Mouse (Mus musculus) gastrocnemius, postnatal 10 days (tissue): Measurements from ENCODE around the gene Prph2. TPM values are rescaled to one million over a fixed set of nuclear protein-coding genes. Genes with fewer than 3 reads are reported as not detected.
A peak's percentile ranks its signal among the peaks of the same experiment; 100 is the strongest.

Experiments
- DNase-seq: peaks from one replicate; pipeline ENCODE4 v3.0.0; 2021; ENCODE audit warnings: mixed read lengths
- long read RNA-seq, 2 experiments: library from polyadenylated mRNA; stranded (forward); transcript quantifications; one replicate each; pipeline ENCODE4 v2.0.0; 2021
- total RNA-seq, 2 experiments: library from RNA; stranded (reverse); gene quantifications; 2 replicates each; pipeline ENCODE4 v1.2.3; 2021

Gene Prph2
- total RNA-seq: not detected
- long read RNA-seq, experiment 1: 0 reads
- long read RNA-seq, experiment 2: 0 reads

GRCm38 (mm10) chr17:46910186-46910585 is at the start of gene Prph2:
Prph2 (plus strand) TSS chr17:46910459.
- DNase-seq: no peak

DNA sequence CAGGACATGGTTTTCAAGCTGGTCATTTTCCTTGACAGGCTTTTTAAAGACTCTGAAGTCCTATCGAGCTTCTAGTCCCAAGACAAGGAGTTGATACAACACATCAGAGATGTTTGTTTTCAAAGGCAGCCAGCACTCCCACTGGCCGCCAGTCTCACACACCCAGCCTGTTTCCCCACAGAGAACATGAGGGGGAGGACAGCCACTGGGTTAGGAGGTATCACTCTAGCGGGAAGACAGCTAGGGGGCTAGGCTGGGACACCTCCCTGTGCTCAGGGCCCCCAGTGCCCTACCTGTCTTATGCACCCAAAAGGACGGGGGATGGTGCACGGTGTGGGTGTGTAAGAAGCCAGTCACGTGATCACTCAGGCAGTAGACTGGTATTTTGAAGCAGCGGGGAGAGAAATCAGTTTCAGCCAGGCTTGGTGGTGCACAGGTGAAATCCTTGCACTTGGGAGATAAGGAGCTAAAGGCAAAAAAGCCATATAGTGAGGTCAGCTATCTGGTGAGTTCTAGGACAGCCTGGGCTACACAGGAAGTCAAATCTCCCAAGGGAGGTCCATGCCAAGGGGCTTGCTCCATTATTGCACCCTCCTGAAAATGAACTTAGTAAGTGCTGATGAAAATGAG is 45.6 kb upstream of the Prph2 start:
- no peak for DNase-seq

DNA sequence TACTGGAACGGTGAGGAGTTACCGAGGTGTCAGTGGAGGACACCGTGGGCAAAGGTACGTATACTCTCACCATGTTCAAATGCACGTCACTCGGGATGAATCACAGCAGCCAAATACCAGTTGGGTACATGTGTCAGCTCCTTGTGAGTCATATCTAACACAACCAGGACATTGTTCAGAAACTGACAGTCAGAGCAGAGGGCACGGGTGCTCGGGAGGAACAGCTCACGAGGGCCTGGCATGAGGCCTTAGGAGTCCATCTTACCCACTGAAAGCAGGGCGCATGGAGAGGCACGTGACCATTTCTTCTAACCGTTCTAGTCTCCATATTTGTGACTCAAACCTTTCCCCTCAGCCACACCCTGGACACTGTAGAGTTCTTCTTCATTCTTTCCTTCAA is 43.4 kb upstream of the Prph2 start:
- no peak for DNase-seq

GRCm38 (mm10) chr17:46870204-46870798 is 40.0 kb upstream of the Prph2 start:
- no peak for DNase-seq

DNA sequence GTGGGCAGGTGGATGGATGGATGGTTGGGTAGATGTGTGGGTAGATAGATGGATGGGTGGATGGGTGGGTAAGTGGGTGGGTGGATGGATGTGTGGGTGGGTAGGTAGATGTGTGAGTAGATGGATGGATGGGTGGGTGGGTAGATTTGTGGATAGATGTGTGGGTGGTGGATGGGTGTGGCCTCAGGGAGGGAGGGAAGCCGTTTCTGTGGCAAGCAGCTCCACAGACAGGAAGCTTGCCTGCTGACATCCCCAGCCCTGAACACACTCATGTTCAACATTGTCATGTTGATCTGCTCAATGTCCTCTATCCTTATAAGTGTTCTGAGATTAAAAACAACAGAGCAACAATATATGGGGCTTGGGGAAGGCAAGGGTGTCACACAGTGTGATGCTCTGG is 39.3 kb upstream of the Prph2 start:
- DNase-seq: no peak

DNA sequence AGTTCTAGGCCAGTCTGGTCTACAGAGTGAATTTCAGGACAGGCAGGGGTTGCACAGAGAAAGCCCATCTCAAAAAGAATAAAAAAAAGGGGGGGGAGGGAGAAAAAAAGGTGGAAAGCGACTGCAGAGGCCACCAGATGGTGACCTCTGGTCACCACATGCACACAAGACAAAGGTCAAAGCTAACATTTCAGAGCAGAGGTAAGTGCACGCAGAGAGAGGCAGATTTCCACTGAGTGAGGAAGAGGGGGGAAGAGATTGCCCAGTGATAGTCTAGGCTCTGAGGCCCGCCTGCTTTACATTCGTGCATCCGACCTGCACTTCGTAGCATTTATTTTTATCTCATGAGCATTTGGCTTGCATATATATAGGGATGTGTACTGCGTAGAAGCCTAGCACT is 37.5 kb upstream of the Prph2 start:
- DNase-seq: no peak

- no peak for DNase-seq
Measured at GRCm38 (mm10) chr17:46874133-46874532, 36.1 kb upstream of the Prph2 start.

GRCm38 (mm10) chr17:46875626-46876025 is 34.6 kb upstream of the Prph2 start:
- DNase-seq: no peak

- no peak for DNase-seq
Measured at GRCm38 (mm10) chr17:46876371-46876950, 33.8 kb upstream of the Prph2 start.

DNA sequence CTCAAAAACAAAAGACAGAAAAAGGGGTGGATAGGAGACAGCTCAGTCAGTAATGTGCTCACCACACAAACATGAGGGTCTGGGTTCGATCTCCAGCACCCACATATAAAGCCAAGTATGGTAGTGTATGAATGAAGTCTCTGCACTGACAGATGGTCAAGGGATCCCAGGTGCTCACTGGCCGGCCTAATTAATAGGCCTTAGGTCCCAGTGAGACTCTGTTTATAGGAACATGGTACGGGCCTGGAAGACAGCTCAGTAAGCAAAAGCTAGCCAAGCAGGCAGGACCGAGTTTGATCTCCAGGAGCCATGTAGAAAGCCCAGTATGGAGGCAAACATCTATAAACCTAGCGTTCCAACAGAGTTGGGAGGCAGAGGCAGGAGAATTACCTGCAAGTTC is 33.2 kb upstream of the Prph2 start:
- no peak for DNase-seq

DNA sequence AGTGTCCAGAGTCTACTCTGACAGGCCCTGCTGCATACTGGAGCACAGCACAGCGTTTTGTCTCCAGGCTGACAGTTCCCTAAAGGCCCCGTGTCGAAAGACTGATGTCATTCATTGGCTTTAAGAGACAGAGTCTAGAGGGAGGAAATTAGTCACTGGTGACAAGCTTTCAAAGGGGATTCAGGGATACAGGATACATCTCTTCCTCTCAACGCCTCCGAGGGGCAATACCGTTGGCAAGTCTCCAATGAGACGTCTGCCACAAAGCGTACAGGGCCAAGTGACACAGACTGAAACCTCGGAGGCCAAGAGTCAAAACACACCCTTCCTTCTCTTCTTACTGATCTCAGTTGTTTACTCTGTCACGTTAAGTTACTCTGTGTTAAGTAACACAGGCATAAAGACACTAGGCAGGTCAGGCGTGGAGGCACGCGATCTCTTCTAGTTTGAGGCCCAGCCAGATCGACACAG is 30.4 kb upstream of the Prph2 start:
- peak; percentile 25 for DNase-seq

DNA sequence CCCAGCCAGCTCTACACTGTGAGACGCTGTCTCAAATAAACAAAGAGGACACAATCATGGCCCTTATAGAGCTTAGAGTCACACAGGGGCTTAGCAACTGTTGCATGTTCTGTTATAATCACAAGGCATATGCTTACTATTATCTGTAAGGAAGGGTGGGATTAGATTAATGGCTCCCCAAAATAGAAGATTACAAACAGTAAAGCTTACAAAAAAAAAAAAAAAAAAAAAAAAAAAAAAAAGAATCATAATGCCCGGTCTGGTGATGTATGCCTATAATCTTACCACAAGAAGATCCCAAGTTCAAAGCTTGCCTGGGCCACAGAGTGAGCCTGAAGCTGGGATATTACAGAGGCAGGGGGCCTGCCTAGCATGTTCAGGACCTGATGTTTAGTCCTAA is 29.9 kb upstream of the Prph2 start:
- no peak for DNase-seq

DNA sequence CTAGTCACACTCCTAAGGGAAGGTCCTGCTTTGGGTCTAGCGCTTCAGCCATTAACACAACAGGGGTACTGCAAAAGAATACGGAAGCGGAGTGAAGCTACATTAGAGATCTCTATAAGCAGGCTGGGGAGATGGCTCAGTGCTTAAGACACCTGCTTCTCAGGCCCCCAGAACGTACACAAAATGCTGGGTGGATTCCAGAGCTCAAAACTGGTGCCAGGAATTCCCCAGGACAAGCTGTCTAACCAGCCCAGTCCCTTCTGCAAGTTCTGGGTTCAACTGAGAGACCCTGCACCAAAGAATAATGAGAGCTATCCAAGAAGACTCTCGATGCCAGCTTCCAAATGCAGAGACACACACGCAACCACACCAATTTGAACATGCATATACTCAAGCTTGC is 28.5 kb upstream of the Prph2 start:
- no peak for DNase-seq

- DNase-seq: no peak
Measured at GRCm38 (mm10) chr17:46883107-46883506, 27.2 kb upstream of the Prph2 start.

DNA sequence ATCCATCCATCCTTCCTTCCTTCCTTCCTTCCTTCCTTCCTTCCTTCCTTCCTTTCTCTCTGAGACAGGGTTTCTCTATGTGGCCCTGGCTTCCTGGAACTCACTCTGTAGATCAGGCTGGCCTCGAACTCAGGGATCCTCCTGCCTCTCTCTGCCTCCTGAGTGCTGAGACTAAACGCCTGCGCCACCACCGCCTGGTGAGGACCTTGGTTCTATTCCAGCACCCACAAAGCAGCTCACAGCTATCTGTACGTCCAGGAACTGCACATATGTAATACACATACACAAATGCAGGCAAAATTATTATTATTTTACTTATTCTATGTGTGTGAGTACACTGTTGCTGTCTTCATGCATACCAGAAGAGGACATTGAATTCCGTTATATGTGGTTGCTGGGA is 25.5 kb upstream of the Prph2 start:
- no peak for DNase-seq

DNA sequence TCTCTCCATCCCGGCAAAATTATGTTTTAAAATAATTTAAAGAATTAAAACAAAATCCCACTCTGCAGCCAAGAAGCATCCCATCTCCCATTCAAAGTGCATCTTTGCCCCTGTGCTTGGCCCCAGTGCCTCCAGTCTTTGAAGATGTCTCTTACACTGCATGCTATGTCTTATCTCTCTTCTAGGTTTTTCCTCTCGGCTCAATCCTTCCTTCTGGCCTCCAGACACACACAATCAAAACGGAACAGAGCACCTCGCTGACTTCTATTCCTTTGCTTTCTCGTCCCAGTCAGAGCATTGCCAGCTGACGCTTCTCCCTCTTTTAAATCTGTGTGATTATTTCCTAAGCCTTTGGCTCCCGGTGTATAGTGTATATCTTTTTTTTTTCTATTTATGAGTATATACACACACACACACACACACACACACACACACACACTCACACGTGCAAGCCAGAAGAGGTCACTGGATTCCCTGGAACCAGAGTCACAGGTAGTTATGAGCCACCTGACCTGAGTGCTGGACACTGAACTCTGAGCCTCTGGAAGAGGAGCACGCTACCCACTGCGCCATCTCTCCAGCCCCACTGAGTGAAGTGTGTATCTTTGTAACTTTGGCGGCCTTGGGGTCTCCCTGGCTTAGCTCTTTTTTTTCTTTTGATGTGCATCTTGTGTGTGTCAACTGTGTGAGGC is 24.9 kb upstream of the Prph2 start:
- DNase-seq: no peak

GRCm38 (mm10) chr17:46885910-46886643 is 24.2 kb upstream of the Prph2 start:
- DNase-seq: no peak

- DNase-seq: no peak
Measured at GRCm38 (mm10) chr17:46888511-46889212, 21.6 kb upstream of the Prph2 start.

GRCm38 (mm10) chr17:46889450-46890084 is 20.7 kb upstream of the Prph2 start:
- DNase-seq: peak; percentile 84

DNA sequence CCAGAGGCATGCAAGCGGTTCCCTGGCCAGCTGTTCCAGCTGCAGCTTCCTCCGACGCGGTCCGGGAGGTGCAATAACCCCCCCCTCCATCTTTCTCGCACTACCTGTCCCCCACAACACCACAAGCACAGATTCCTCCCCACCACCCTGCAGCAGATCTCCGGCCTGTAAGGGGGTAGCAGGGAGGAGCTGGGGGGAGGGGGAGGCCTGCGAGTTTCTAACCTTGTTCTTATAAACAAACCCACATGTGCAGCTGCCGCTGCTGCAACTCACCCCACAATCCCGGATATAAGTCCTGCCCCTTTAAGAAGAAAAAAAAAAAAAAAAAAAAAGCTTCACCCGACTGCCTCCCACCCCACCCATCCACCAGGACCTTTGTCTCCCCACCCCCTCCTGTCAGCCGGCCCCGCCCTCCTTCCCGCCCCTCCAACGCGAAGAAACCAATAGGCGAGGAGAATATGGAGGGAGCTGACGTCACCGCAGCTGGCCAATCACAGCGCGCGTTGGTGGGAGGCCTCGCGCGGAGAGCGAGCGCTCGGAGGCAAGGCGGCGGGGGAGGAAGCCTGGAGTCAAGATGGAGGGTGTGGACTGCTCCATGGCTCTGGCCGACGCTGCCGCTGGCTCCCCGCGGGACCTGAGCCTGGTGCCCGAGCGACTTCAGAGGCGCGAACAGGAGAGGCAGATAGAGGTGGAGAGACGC is 20.0 kb upstream of the Prph2 start, which contains the start of gene Tbcc:
Gene Tbcc (plus strand): TSS at position 569 of the 700 bp plus-strand sequence.
- DNase-seq: peak; percentile 95
